In the genomic region with DNA sequence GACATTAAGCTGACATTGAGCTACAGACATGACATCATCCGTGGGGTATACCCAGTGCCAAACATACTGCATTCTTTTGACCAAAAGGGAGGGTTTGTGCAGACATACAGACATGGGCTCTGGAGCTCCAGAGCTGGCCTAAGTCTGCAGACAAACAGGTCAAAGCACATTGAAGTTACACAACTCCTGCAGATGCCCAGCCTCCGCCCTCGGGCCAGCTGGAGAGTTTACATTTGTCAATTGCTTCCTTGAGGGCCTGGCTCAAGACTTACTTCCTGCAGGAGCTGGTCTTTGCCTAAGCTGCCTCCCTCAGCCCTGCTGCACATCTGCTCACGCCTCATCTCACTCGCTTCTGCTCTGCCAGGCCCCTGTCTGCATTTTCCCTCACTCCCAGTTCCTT, we compare ENCODE assay signal across 9 mouse cellular contexts.
DNase-seq lines count a peak whose midpoint lies in the region; ATAC-seq lines count a peak whose summit lies in the region.
"Had no signal": no experiment of that assay in that cellular context is flagged by ENCODE, and none has a peak within 500 bp of the region (broad histone marks: within the 10 kb centered on the region; RNA-seq: fewer than 3 reads in every experiment).

No protein-coding gene starts in this region.

- no peak overlapping the region for H3K4me3 ChIP-seq in kidney, embryonic 15.5 days (replicated peaks)

- 38% methylated on average over 5 of the region's 5 CpGs for WGBS in kidney, embryonic 15.5 days

- H3K27me3 ChIP-seq in kidney, embryonic 15.5 days: no peaks in the 10 kb centered on the region
- H3K27me3 ChIP-seq: Patski had no signal

- H3K9me3 ChIP-seq in kidney, embryonic 15.5 days (replicated peaks): no peaks in the 10 kb centered on the region

- no peak overlapping the region for H3K4me2 ChIP-seq in kidney, embryonic 15.5 days

- DNase-seq in kidney, adult 18-20 months: peak; percentile 57
- peak; percentile 61 for DNase-seq in adrenal gland, postnatal 10 days
- DNase-seq in gonadal fat pad, adult 2 months (ENCODE audit: low read depth): peak; percentile 85
- peak; percentile 66 for DNase-seq in kidney, postnatal 14 days
- peak; percentile 34 for DNase-seq in mesoderm, embryonic 11.5 days (ENCODE audit: low read depth, low spot score)
- DNase-seq in c-Kit-positive CD71-positive TER-119-positive erythroid progenitor cells, embryonic 14.5 days (ENCODE audit: low spot score): no peak

- H3K36me3 ChIP-seq in kidney, embryonic 15.5 days: no peaks in the 10 kb centered on the region

- no peak overlapping the region for H3K27ac ChIP-seq in kidney, embryonic 15.5 days

- no peak for ATAC-seq in kidney, embryonic 15.5 days (replicated peaks; ENCODE audit: low FRiP score)
- ATAC-seq in CD4-positive, CD25-positive, alpha-beta regulatory T cell, adult 4 months: no peak
- ATAC-seq: Patski had no signal

- no peak overlapping the region for H3K9ac ChIP-seq in kidney, embryonic 15.5 days

- H3K4me1 ChIP-seq in kidney, embryonic 15.5 days: no peaks in the 10 kb centered on the region
